Mouse (Mus musculus) hindbrain, embryonic 14.5 days (tissue): ENCODE measurements around the gene Mcrip2. TPM values are rescaled to one million over a fixed set of nuclear protein-coding genes. Genes with fewer than 3 reads are reported as not detected.

ENCODE experiments used
- ATAC-seq: fragments of 200-750 bp; cut with Nextera tagmentation; 2 replicates; pipeline ENCODE4 v1.8.0; 2017; ENCODE audit warnings: moderate number of reproducible peaks, mild to moderate bottlenecking, moderate TSS enrichment, moderate library complexity; ENCODE audit not compliant: low FRiP score
- DNase-seq: peaks from one replicate; pipeline ENCODE4 v3.0.0-alpha.2; 2015; ENCODE audit warnings: low spot score
- H3K27ac ChIP-seq: fragments of 300-500 bp; sonication (generic); 2 replicates; pipeline ENCODE4 v1.5.1; 2014; ENCODE audit warnings: mild to moderate bottlenecking, moderate library complexity
- H3K27me3 ChIP-seq: fragments of 300-500 bp; sonication (generic); 2 replicates; pipeline ENCODE4 v1.6.1; 2014; ENCODE audit warnings: mild to moderate bottlenecking, low read length, mixed read lengths; ENCODE audit not compliant: control insufficient read depth, insufficient read depth
- H3K36me3 ChIP-seq: fragments of 300-500 bp; sonication (generic); replicated peaks from 2 replicates; pipeline ENCODE4 v1.6.1; 2014; ENCODE audit not compliant: control insufficient read depth, insufficient read depth
- H3K4me1 ChIP-seq: fragments of 300-500 bp; sonication (generic); replicated peaks from 2 replicates; pipeline ENCODE4 v1.6.1; 2014; ENCODE audit warnings: antibody characterized with exemption, low read length, mixed read lengths; ENCODE audit not compliant: control insufficient read depth, insufficient read depth
- H3K4me2 ChIP-seq: fragments of 300-500 bp; sonication (generic); replicated peaks from 2 replicates; pipeline ENCODE4 v1.6.1; 2014; ENCODE audit warnings: mild to moderate bottlenecking, moderate library complexity
- H3K4me3 ChIP-seq: fragments of 300-500 bp; sonication (generic); replicated peaks from 2 replicates; pipeline ENCODE4 v1.5.1; 2014; ENCODE audit warnings: mild to moderate bottlenecking, low read length
- H3K9ac ChIP-seq: fragments of 300-500 bp; sonication (generic); 2 replicates; pipeline ENCODE4 v1.6.1; 2014
- H3K9me3 ChIP-seq: fragments of 300-500 bp; sonication (generic); 2 replicates; pipeline ENCODE4 v1.6.1; 2016; ENCODE audit warnings: low read length; ENCODE audit not compliant: control insufficient read depth
- WGBS: fragments of 180-500 bp; shearing (Covaris S2); extraction: QIAGEN DNeasy Blood & Tissue Kit; methylation state at CpG from one replicate; pipeline ENCODE4 v1.1.7; 2014; 5-methylcytosine and 5-hydroxymethylcytosine counted together
- polyA plus RNA-seq: library from polyadenylated mRNA; unstranded; fragments of >200 nt; fragmentation: Nextera tagmentation; extraction: Ambion mirVana; gene quantifications from 2 replicates; pipeline ENCODE4 v1.2.1, GENCODE M21; 2014

Mcrip2 gene
- polyA plus RNA-seq, 1 experiment from 2014 or later = 26.8 TPM

GRCm38 (mm10) chr17:25882306-25882705, 13.7 kb upstream of the Mcrip2 start:
- DNase-seq = no peak
- no peak overlapping the region for H3K4me3 ChIP-seq
- H3K4me2 ChIP-seq = no peak overlapping the region
- 27% methylated on average over 5 of the region's 5 CpGs for WGBS
- no peaks in the 10 kb centered on the region for H3K9me3 ChIP-seq
- peaks cover 52% of the 10 kb centered on the region for H3K36me3 ChIP-seq
- no peaks in the 10 kb centered on the region for H3K27me3 ChIP-seq
- H3K4me1 ChIP-seq = peaks cover 11% of the 10 kb centered on the region
- no peak overlapping the region for H3K9ac ChIP-seq
- no peak overlapping the region for H3K27ac ChIP-seq
- no peak for ATAC-seq

- peaks cover 16% of the 10 kb centered on the region for H3K4me1 ChIP-seq
- H3K4me3 ChIP-seq = no peak overlapping the region
- WGBS = 10% methylated on average over 4 of the region's 4 CpGs
- DNase-seq (no peak), ATAC-seq (no peak)
- 0 out of 2 replicates have a peak overlapping the region, but pooled peaks have one; percentile 54 for H3K27ac ChIP-seq
- peaks cover 51% of the 10 kb centered on the region for H3K36me3 ChIP-seq
- H3K4me2 ChIP-seq = no peak overlapping the region
- H3K9ac ChIP-seq = no peak overlapping the region
- no peaks in the 10 kb centered on the region for H3K9me3 ChIP-seq
- H3K27me3 ChIP-seq = no peaks in the 10 kb centered on the region
Observed at GRCm38 (mm10) chr17:25881691-25882090, 13.1 kb upstream of the Mcrip2 start.

- no peak for ATAC-seq
- H3K9me3 ChIP-seq = no peaks in the 10 kb centered on the region
- no peak for DNase-seq
- H3K36me3 ChIP-seq = peaks cover 51% of the 10 kb centered on the region
- H3K27me3 ChIP-seq = no peaks in the 10 kb centered on the region
- no peak overlapping the region for H3K4me2 ChIP-seq
- no peak overlapping the region for H3K4me3 ChIP-seq
- WGBS = 7% methylated on average over 5 of the region's 5 CpGs
- peak overlapping the region; percentile 12 for H3K9ac ChIP-seq
- 0 out of 2 replicates have a peak overlapping the region, but pooled peaks have one; percentile 54 for H3K27ac ChIP-seq
- peaks cover 22% of the 10 kb centered on the region for H3K4me1 ChIP-seq
Observed at GRCm38 (mm10) chr17:25880913-25881641, 12.5 kb upstream of the Mcrip2 start.

GRCm38 (mm10) chr17:25880196-25880910, 11.8 kb upstream of the Mcrip2 start, which contains the start of gene Wfikkn1:
TSS of gene Wfikkn1 (minus strand) at chr17:25880858.
- Histone ChIP-seq H3K27ac (0 out of 2 replicates have a peak within 1 kb of the TSS, but pooled peaks have one; percentile 54), H3K9ac (peak within 1 kb of the TSS; percentile 12), H3K4me2 (no peak within 1 kb of the TSS), H3K9me3 (no peaks in the 10 kb centered on the region), H3K4me1 (peaks cover 24% of the 10 kb centered on the region), H3K4me3 (no peak within 1 kb of the TSS), H3K36me3 (peaks cover 51% of the 10 kb centered on the region), H3K27me3 (no peaks in the 10 kb centered on the region)
- ATAC-seq = no peak
- no peak for DNase-seq
- 16% methylated on average over 5 of the region's 5 CpGs for WGBS

- ATAC-seq (no peak), DNase-seq (no peak)
- Histone ChIP-seq H3K4me3 (no peak overlapping the region), H3K4me2 (no peak overlapping the region), H3K4me1 (peaks cover 24% of the 10 kb centered on the region), H3K9ac (no peak overlapping the region), H3K27me3 (no peaks in the 10 kb centered on the region), H3K36me3 (peaks cover 45% of the 10 kb centered on the region), H3K27ac (no peak overlapping the region), H3K9me3 (no peaks in the 10 kb centered on the region)
- 60% methylated on average over 8 of the region's 8 CpGs for WGBS
Observed at GRCm38 (mm10) chr17:25879750-25880149, 11.2 kb upstream of the Mcrip2 start.

GRCm38 (mm10) chr17:25879261-25879660, 10.7 kb upstream of the Mcrip2 start:
- H3K4me1 ChIP-seq = peaks cover 24% of the 10 kb centered on the region
- H3K9ac ChIP-seq = no peak overlapping the region
- ATAC-seq (no peak), DNase-seq (no peak)
- H3K9me3 ChIP-seq = no peaks in the 10 kb centered on the region
- H3K36me3 ChIP-seq = peaks cover 40% of the 10 kb centered on the region
- H3K27ac ChIP-seq = no peak overlapping the region
- H3K4me2 ChIP-seq = no peak overlapping the region
- 47% methylated on average over 4 of the region's 4 CpGs for WGBS
- H3K27me3 ChIP-seq = no peaks in the 10 kb centered on the region
- no peak overlapping the region for H3K4me3 ChIP-seq

- no peak for DNase-seq
- Histone ChIP-seq H3K9me3 (no peaks in the 10 kb centered on the region), H3K27ac (no peak overlapping the region), H3K4me2 (no peak overlapping the region), H3K27me3 (no peaks in the 10 kb centered on the region), H3K36me3 (peaks cover 35% of the 10 kb centered on the region), H3K4me3 (no peak overlapping the region), H3K4me1 (peaks cover 29% of the 10 kb centered on the region), H3K9ac (no peak overlapping the region)
- WGBS = 89% methylated on average over 19 of the region's 19 CpGs
- no peak for ATAC-seq
Observed at GRCm38 (mm10) chr17:25878611-25879180, 10.1 kb upstream of the Mcrip2 start.

- H3K27ac ChIP-seq = no peak overlapping the region
- no peaks in the 10 kb centered on the region for H3K27me3 ChIP-seq
- no peak overlapping the region for H3K4me3 ChIP-seq
- H3K4me2 ChIP-seq = no peak overlapping the region
- H3K9ac ChIP-seq = no peak overlapping the region
- no peak for ATAC-seq
- H3K4me1 ChIP-seq = peaks cover 29% of the 10 kb centered on the region
- peaks cover 28% of the 10 kb centered on the region for H3K36me3 ChIP-seq
- WGBS = 90% methylated on average over 32 of the region's 32 CpGs
- no peak for DNase-seq
- H3K9me3 ChIP-seq = no peaks in the 10 kb centered on the region
Observed at GRCm38 (mm10) chr17:25877741-25878610, 9.4 kb upstream of the Mcrip2 start.
